Mouse (Mus musculus) MEL (cell line): ENCODE measurements around the gene Pax4. TPM values are rescaled to one million over a fixed set of nuclear protein-coding genes. Genes with fewer than 3 reads are reported as not detected.

Experiments used
- DNase-seq: peaks from one replicate; pipeline ENCODE4 v3.0.0; 2011; ENCODE audit warnings: low read depth, low spot score
- H3K27ac ChIP-seq: 2 replicates; pipeline ENCODE4 v1.5.1; 2012; ENCODE audit warnings: low read depth, mild to moderate bottlenecking, control low read depth, low read length, moderate library complexity; ENCODE audit not compliant: control insufficient read depth
- H3K27me3 ChIP-seq, 2 experiments: fragments of 150-350 bp in 1 of 2; sonication (generic) in 1 of 2; 2 replicates each; pipeline ENCODE4 v1.6.1; 2012; ENCODE audit warnings: low read length in 2 of 2, mild to moderate bottlenecking in 2 of 2, improper control_type of control experiment in 1 of 2, moderate library complexity in 1 of 2; ENCODE audit not compliant: insufficient read depth in 2 of 2, control insufficient read depth in 1 of 2
- H3K36me3 ChIP-seq, 2 experiments: 2 replicates each; pipeline ENCODE4 v1.6.1; 2012 to 2014; ENCODE audit warnings: low read length in 2 of 2, improper control_type of control experiment in 1 of 2, inconsistent platforms in 1 of 2, mild to moderate bottlenecking in 1 of 2; ENCODE audit not compliant: insufficient read depth in 2 of 2, control insufficient read depth in 1 of 2
- H3K4me1 ChIP-seq, 2 experiments: fragments of 150-350 bp in 1 of 2; sonication (generic) in 1 of 2; 2 replicates each; pipeline ENCODE4 v1.6.1; 2012; ENCODE audit warnings: low read length in 2 of 2, improper control_type of control experiment in 1 of 2, mild to moderate bottlenecking in 1 of 2; ENCODE audit not compliant: insufficient read depth in 2 of 2, control insufficient read depth in 1 of 2
- H3K4me3 ChIP-seq, 2 experiments: fragments of 150-350 bp in 1 of 2; sonication (generic) in 1 of 2; 2 replicates each; pipeline ENCODE4 v1.5.1; 2012; ENCODE audit warnings: low read depth in 2 of 2, low read length in 2 of 2, mild to moderate bottlenecking in 2 of 2, moderate library complexity in 2 of 2, control low read depth in 1 of 2, improper control_type of control experiment in 1 of 2; ENCODE audit not compliant: control insufficient read depth in 1 of 2, insufficient read depth in 1 of 2
- H3K79me2 ChIP-seq: 2 replicates; pipeline ENCODE4 v1.6.1; 2012; ENCODE audit warnings: mild to moderate bottlenecking, low read length, moderate library complexity; ENCODE audit not compliant: control insufficient read depth, poor library complexity, insufficient read depth
- H3K9ac ChIP-seq: 2 replicates; pipeline ENCODE4 v1.6.1; 2012; ENCODE audit warnings: low read depth, mild to moderate bottlenecking, control low read depth, low read length, moderate library complexity; ENCODE audit not compliant: control insufficient read depth, poor library complexity, severe bottlenecking
- H3K9me3 ChIP-seq: fragments of 150-350 bp; sonication (generic); replicated peaks from 2 replicates; pipeline ENCODE4 v1.6.1; 2012; ENCODE audit warnings: mild to moderate bottlenecking, low read length, improper control_type of control experiment, moderate library complexity; ENCODE audit not compliant: insufficient read depth
- BHLHE40 ChIP-seq: IDR thresholded peaks from 2 replicates; pipeline ENCODE4 v1.6.1; 2012; ENCODE audit warnings: low read depth, mild to moderate bottlenecking, inconsistent platforms, low read length, improper control_type of control experiment, borderline replicate concordance
- CHD1 ChIP-seq: IDR thresholded peaks from 2 replicates; pipeline ENCODE4 v1.6.1; 2012; ENCODE audit warnings: low read depth, mild to moderate bottlenecking, inconsistent platforms, low read length, improper control_type of control experiment
- CHD2 ChIP-seq: IDR thresholded peaks from 2 replicates; pipeline ENCODE4 v1.6.1; 2011; ENCODE audit warnings: low read length, improper control_type of control experiment
- CTCF ChIP-seq, 3 experiments: IDR thresholded peaks in 2 of 3; conservative IDR thresholded peaks in 1 of 3; 2 replicates each; pipeline ENCODE4 v1.5.1; 2011 to 2012; ENCODE audit warnings: low read length in 3 of 3, low read depth in 2 of 3, mild to moderate bottlenecking in 2 of 3, improper control_type of control experiment in 1 of 3, inconsistent platforms in 1 of 3, mixed read lengths in 1 of 3, moderate library complexity in 1 of 3; ENCODE audit not compliant: control insufficient read depth in 1 of 3, insufficient read depth in 1 of 3, poor library complexity in 1 of 3, severe bottlenecking in 1 of 3
- ELF1 ChIP-seq: IDR thresholded peaks from 2 replicates; pipeline ENCODE4 v1.6.1; 2014; ENCODE audit warnings: low read depth, mild to moderate bottlenecking, inconsistent platforms, low read length, improper control_type of control experiment, moderate library complexity
- EP300 ChIP-seq, 2 experiments: IDR thresholded peaks; 2 replicates each; pipeline ENCODE4 v1.6.1; 2011; ENCODE audit warnings: improper control_type of control experiment in 2 of 2, low read length in 2 of 2, low read depth in 1 of 2, mild to moderate bottlenecking in 1 of 2
- ETS1 ChIP-seq: IDR thresholded peaks from 2 replicates; pipeline ENCODE4 v1.6.1; 2012; ENCODE audit warnings: low read depth, mild to moderate bottlenecking, inconsistent platforms, low read length, improper control_type of control experiment, moderate library complexity
- GABPA ChIP-seq: IDR thresholded peaks from 2 replicates; pipeline ENCODE4 v1.6.1; 2012; ENCODE audit warnings: low read depth, mild to moderate bottlenecking, inconsistent platforms, low read length, improper control_type of control experiment, moderate library complexity
- GATA1 ChIP-seq: IDR thresholded peaks from 2 replicates; pipeline ENCODE4 v1.6.1; 2011; ENCODE audit warnings: low read depth, low read length, improper control_type of control experiment
- HCFC1 ChIP-seq: IDR thresholded peaks from 2 replicates; pipeline ENCODE4 v1.6.1; 2012; ENCODE audit warnings: low read depth, mild to moderate bottlenecking, inconsistent platforms, low read length, improper control_type of control experiment, moderate library complexity
- JUND ChIP-seq: IDR thresholded peaks from 2 replicates; pipeline ENCODE4 v1.6.1; 2011; ENCODE audit warnings: low read depth, mild to moderate bottlenecking, improper control_type of control experiment, low read length
- KAT2A ChIP-seq: conservative IDR thresholded peaks from 2 replicates; pipeline ENCODE4 v1.6.1; 2012; ENCODE audit warnings: low read depth, low read length, improper control_type of control experiment, inconsistent platforms
- MAFK ChIP-seq: IDR thresholded peaks from 2 replicates; pipeline ENCODE4 v1.6.1; 2011; ENCODE audit warnings: low read depth, mild to moderate bottlenecking, low read length, improper control_type of control experiment, borderline replicate concordance
- MAX ChIP-seq: IDR thresholded peaks from 2 replicates; pipeline ENCODE4 v1.6.1; 2011; ENCODE audit warnings: low read length, improper control_type of control experiment
- MAZ ChIP-seq: IDR thresholded peaks from 2 replicates; pipeline ENCODE4 v1.6.1; 2012; ENCODE audit warnings: low read depth, mild to moderate bottlenecking, inconsistent platforms, low read length, improper control_type of control experiment
- MEF2A ChIP-seq: IDR thresholded peaks from 2 replicates; pipeline ENCODE4 v1.6.1; 2014; ENCODE audit warnings: low read depth, mild to moderate bottlenecking, inconsistent platforms, low read length, improper control_type of control experiment; ENCODE audit not compliant: poor library complexity, insufficient replicate concordance, severe bottlenecking; ENCODE audit errors: extremely low read depth
- MXI1 ChIP-seq: IDR thresholded peaks from 2 replicates; pipeline ENCODE4 v1.6.1; 2011; ENCODE audit warnings: mild to moderate bottlenecking, low read depth, low read length, improper control_type of control experiment
- MYB ChIP-seq: IDR thresholded peaks from 2 replicates; pipeline ENCODE4 v1.6.1; 2011; ENCODE audit warnings: mild to moderate bottlenecking, low read depth, low read length, improper control_type of control experiment
- MYC ChIP-seq: IDR thresholded peaks from 2 replicates; pipeline ENCODE4 v1.6.1; 2011; ENCODE audit warnings: low read depth, mild to moderate bottlenecking, low read length, improper control_type of control experiment, moderate library complexity
- NELFE ChIP-seq: IDR thresholded peaks from 2 replicates; pipeline ENCODE4 v1.6.1; 2011; ENCODE audit warnings: low read depth, low read length, improper control_type of control experiment
- NRF1 ChIP-seq: IDR thresholded peaks from 2 replicates; pipeline ENCODE4 v1.6.1; 2014; ENCODE audit warnings: low read depth, mild to moderate bottlenecking, inconsistent platforms, low read length, improper control_type of control experiment, moderate library complexity; ENCODE audit not compliant: poor library complexity, insufficient read depth, severe bottlenecking
- POLR2AphosphoS2 ChIP-seq: IDR thresholded peaks from 2 replicates; pipeline ENCODE4 v1.6.1; 2011; ENCODE audit warnings: low read length, improper control_type of control experiment
- RAD21 ChIP-seq: IDR thresholded peaks from 2 replicates; pipeline ENCODE4 v1.6.1; 2011; ENCODE audit warnings: mild to moderate bottlenecking, low read depth, low read length, improper control_type of control experiment
- RCOR1 ChIP-seq: IDR thresholded peaks from 2 replicates; pipeline ENCODE4 v1.6.1; 2012; ENCODE audit warnings: low read depth, mild to moderate bottlenecking, inconsistent platforms, low read length, improper control_type of control experiment
- SIN3A ChIP-seq: IDR thresholded peaks from 2 replicates; pipeline ENCODE4 v1.6.1; 2012; ENCODE audit warnings: low read length, improper control_type of control experiment, inconsistent platforms
- SMC3 ChIP-seq: IDR thresholded peaks from 2 replicates; pipeline ENCODE4 v1.6.1; 2011; ENCODE audit warnings: low read depth, low read length, improper control_type of control experiment
- TAL1 ChIP-seq: IDR thresholded peaks from 2 replicates; pipeline ENCODE4 v1.6.1; 2012; ENCODE audit warnings: mild to moderate bottlenecking, inconsistent platforms, low read length, moderate library complexity, mixed read lengths
- TBP ChIP-seq: IDR thresholded peaks from 2 replicates; pipeline ENCODE4 v1.8.0; 2011; ENCODE audit warnings: low read depth, low read length, improper control_type of control experiment
- UBTF ChIP-seq: IDR thresholded peaks from 2 replicates; pipeline ENCODE4 v1.6.1; 2012; ENCODE audit warnings: low read depth, mild to moderate bottlenecking, inconsistent platforms, low read length, improper control_type of control experiment, moderate library complexity, borderline replicate concordance; ENCODE audit not compliant: insufficient read depth
- USF2 ChIP-seq, 2 experiments: IDR thresholded peaks; 2 replicates each; pipeline ENCODE4 v1.6.1; 2011 to 2012; ENCODE audit warnings: improper control_type of control experiment in 2 of 2, low read length in 2 of 2, borderline replicate concordance in 1 of 2, inconsistent platforms in 1 of 2, low read depth in 1 of 2, mild to moderate bottlenecking in 1 of 2; ENCODE audit not compliant: insufficient read depth in 1 of 2
- ZMIZ1 ChIP-seq: IDR thresholded peaks from 2 replicates; pipeline ENCODE4 v1.6.1; 2012; ENCODE audit warnings: low read depth, mild to moderate bottlenecking, inconsistent platforms, low read length, improper control_type of control experiment, moderate library complexity
- polyA plus RNA-seq, 2 experiments: library from polyadenylated mRNA; stranded (reverse) in 1 of 2; unstranded in 1 of 2; fragments of >175 nt in 1 of 2; fragments of >200 nt in 1 of 2; gene quantifications; 2 replicates each; pipeline versions ENCODE4 v1.2.1 to v1.2.4; 2012; ENCODE audit warnings: low replicate concordance in 2 of 2, low read depth in 1 of 2; ENCODE audit not compliant: insufficient read length in 2 of 2, insufficient read depth in 1 of 2, missing spikeins in 1 of 2
- total RNA-seq: library from RNA; depleted of rRNA; stranded (reverse); fragments of 300-350 nt; gene quantifications from 2 replicates; pipeline ENCODE4 v1.2.3, GENCODE M21; 2012

Pax4 gene
- total and polyA plus RNA-seq, 3 experiments: not detected

DNA sequence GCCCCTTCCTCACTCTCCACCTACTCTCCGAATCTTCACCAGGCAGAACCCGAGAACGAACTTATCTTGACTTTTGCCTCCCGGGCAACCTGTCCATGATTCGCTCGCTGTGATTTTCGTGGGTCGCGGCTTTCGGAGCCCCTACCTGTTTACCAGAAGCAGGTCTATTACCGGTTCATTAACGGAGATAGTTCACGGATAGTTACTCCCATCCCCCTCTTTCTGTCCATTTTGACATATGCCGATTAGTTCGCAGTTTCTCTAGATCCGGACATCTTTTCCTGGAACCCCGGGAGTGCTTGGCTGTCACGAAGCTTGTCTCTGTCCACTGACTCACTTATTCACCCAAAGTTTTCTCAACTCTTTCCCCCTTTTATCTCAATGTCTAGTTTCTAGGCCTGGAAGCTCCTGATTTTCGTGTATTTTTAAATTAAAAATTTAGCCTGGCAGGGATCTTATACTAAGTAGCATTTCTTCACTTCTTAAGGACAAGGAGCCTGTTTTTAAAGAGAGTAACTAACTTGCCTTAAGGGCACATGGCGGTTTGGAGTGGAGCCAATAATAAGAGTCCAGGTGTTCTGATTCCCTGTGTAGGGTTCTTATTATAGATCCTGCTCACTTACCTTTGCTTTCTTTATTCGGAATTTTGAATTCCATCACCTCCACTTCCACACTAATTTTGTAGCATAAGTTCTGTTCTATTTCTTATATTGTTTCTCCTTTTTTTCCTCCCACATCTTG is 31.8 kb upstream of the Pax4 start:
- Histone ChIP-seq H3K79me2 (peaks cover 56% of the 10 kb centered on the region), H3K9ac (peak overlapping the region; percentile 89), H3K27ac (peak overlapping the region; percentile 75), H3K27me3 (no peaks in the 10 kb centered on the region), H3K9me3 (no peaks in the 10 kb centered on the region), H3K4me3 (peak overlapping the region; percentile 89 to 91), H3K4me1 (peaks cover 18 to 28% of the 10 kb centered on the region in 2 experiments), H3K36me3 (peaks cover 17 to 56% of the 10 kb centered on the region in 2 experiments)
- no peak for TF ChIP-seq ZMIZ1
- TF ChIP-seq ETS1: no peak
- no peak for TF ChIP-seq GABPA
- TF ChIP-seq MYB: no peak
- peak; percentile 93; the same call in 1 of the 2 replicates for TF ChIP-seq MXI1
- TF ChIP-seq KAT2A: no peak
- TF ChIP-seq NRF1: no peak
- no peak for TF ChIP-seq CHD1
- TF ChIP-seq USF2 (IDR thresholded peaks at IDR 0.05; ENCODE audit: borderline replicate concordance in 1 of 2, insufficient read depth in 1 of 2, low read depth in 1 of 2, low read length in 2 of 2): no peak
- no peak for TF ChIP-seq HCFC1
- TF ChIP-seq TAL1: no peak
- 0 out of 2 replicates have a peak, but pooled peaks have one; percentile 22 for TF ChIP-seq RCOR1
- TF ChIP-seq MEF2A: no peak
- no peak for TF ChIP-seq CHD2
- no peak for TF ChIP-seq NELFE
- TF ChIP-seq EP300 (IDR thresholded peaks at IDR 0.05; ENCODE audit: low read depth in 1 of 2, low read length in 2 of 2): no peak
- TF ChIP-seq MAFK: no peak
- no peak for TF ChIP-seq JUND
- no peak for TF ChIP-seq UBTF
- no peak for TF ChIP-seq TBP
- TF ChIP-seq MAX: peak; percentile 39
- no peak for TF ChIP-seq ELF1
- peak; percentile 63 for TF ChIP-seq MYC
- no peak for TF ChIP-seq BHLHE40
- peak; percentile 76 for TF ChIP-seq SIN3A
- TF ChIP-seq POLR2AphosphoS2: no peak
- no peak for TF ChIP-seq SMC3
- no peak for TF ChIP-seq CTCF (IDR thresholded peaks at IDR 0.05 in 2 of 3, conservative IDR thresholded peaks at IDR 0.05 in 1 of 3; ENCODE audit: control insufficient read depth in 1 of 3, insufficient read depth in 1 of 3, low read depth in 2 of 3, low read length in 3 of 3, poor library complexity in 1 of 3, severe bottlenecking in 1 of 3)
- no peak for TF ChIP-seq MAZ
- 0 out of 2 replicates have a peak, but pooled peaks have one; percentile 9 for TF ChIP-seq GATA1
- no peak for TF ChIP-seq RAD21
- peak; percentile 47 for DNase-seq
